Mouse (Mus musculus) midbrain, embryonic 11.5 days (tissue): ENCODE measurements around the gene Rpp25. TPM values are rescaled to one million over a fixed set of nuclear protein-coding genes. Genes with fewer than 3 reads are reported as not detected.

ENCODE experiments used
- ATAC-seq: fragments of 200-750 bp; cut with Nextera tagmentation; 2 replicates; pipeline ENCODE4 v1.8.0; 2017; ENCODE audit warnings: moderate TSS enrichment, moderate library complexity; ENCODE audit not compliant: low FRiP score
- DNase-seq: peaks from one replicate; pipeline ENCODE4 v3.0.0; 2015; ENCODE audit warnings: low spot score; ENCODE audit errors: missing footprints
- H3K27ac ChIP-seq: fragments of 300-500 bp; sonication (generic); 2 replicates; pipeline ENCODE4 v1.5.1; 2014; ENCODE audit warnings: low read depth, low read length
- H3K27me3 ChIP-seq: fragments of 300-500 bp; sonication (generic); 2 replicates; pipeline ENCODE4 v1.6.1; 2014; ENCODE audit warnings: mild to moderate bottlenecking, low read length, moderate library complexity, mixed read lengths; ENCODE audit not compliant: control insufficient read depth, insufficient read depth
- H3K36me3 ChIP-seq: fragments of 300-500 bp; sonication (generic); 2 replicates; pipeline ENCODE4 v1.6.1; 2014; ENCODE audit warnings: mild to moderate bottlenecking, low read length, moderate library complexity, mixed read lengths; ENCODE audit not compliant: control insufficient read depth, insufficient read depth
- H3K4me1 ChIP-seq: fragments of 300-500 bp; sonication (generic); 2 replicates; pipeline ENCODE4 v1.6.1; 2014; ENCODE audit warnings: low read length; ENCODE audit not compliant: control insufficient read depth, insufficient read depth
- H3K4me2 ChIP-seq: fragments of 300-500 bp; sonication (generic); 2 replicates; pipeline ENCODE4 v1.6.1; 2014; ENCODE audit warnings: mild to moderate bottlenecking, moderate library complexity
- H3K4me3 ChIP-seq: fragments of 300-500 bp; sonication (generic); 2 replicates; pipeline ENCODE4 v1.5.1; 2014; ENCODE audit warnings: low read depth, low read length
- H3K9ac ChIP-seq: fragments of 300-500 bp; sonication (generic); 2 replicates; pipeline ENCODE4 v1.6.1; 2014; ENCODE audit warnings: low read length
- H3K9me3 ChIP-seq: fragments of 300-500 bp; sonication (generic); 2 replicates; pipeline ENCODE4 v1.6.1; 2016; ENCODE audit warnings: low read length; ENCODE audit not compliant: control insufficient read depth
- WGBS: fragments of 180-500 bp; shearing (Covaris S2); extraction: QIAGEN DNeasy Blood & Tissue Kit; methylation state at CpG from one replicate; pipeline ENCODE4 v1.1.7; 2014; 5-methylcytosine and 5-hydroxymethylcytosine counted together
- polyA plus RNA-seq: library from polyadenylated mRNA; unstranded; fragments of >200 nt; fragmentation: Nextera tagmentation; extraction: Ambion mirVana; gene quantifications from 2 replicates; pipeline ENCODE4 v1.2.1, GENCODE M21; 2014

Gene Rpp25
- polyA plus RNA-seq, 1 experiment from 2014 or later: 12.8 TPM

- DNase-seq: peak; percentile 93
- WGBS: 3% methylated on average over 8 of the region's 8 CpGs
- Histone ChIP-seq H3K36me3 (no peaks in the 10 kb centered on the region), H3K4me2 (no peak overlapping the region), H3K27ac (peak overlapping the region; percentile 6; the same call in 1 of the 2 replicates), H3K27me3 (peaks cover 58% of the 10 kb centered on the region), H3K9ac (no peak overlapping the region; the same call in 1 of the 2 replicates), H3K4me1 (peaks cover 27% of the 10 kb centered on the region), H3K4me3 (no peak overlapping the region), H3K9me3 (no peaks in the 10 kb centered on the region)
- peak; percentile 79 for ATAC-seq
Observed at GRCm38 (mm10) chr9:57505700-57506099, 1.9 kb downstream of the Rpp25 start.

DNA sequence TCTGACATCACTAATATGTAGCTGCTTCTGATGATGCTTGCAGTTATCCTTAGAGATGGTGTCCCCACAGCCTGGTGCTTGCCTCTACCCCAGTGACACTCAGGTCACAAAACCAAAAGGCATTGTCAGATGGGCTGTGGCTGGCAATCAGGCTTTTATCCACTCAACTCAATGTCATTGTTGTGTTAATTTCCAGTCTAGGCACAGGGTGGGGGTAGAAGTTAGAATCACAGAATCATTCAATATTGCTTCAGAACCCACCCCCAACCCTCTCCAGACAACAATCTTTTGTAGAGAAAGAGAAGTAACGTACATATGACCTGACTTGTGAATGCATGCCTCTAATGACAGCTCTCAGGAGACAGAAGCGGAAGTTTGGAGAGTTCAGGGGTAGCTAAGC, 6.8 kb downstream of the Rpp25 start:
- Histone ChIP-seq H3K9me3 (no peaks in the 10 kb centered on the region), H3K36me3 (no peaks in the 10 kb centered on the region), H3K27ac (no peak overlapping the region), H3K4me1 (peaks cover 6% of the 10 kb centered on the region), H3K4me2 (no peak overlapping the region), H3K9ac (no peak overlapping the region), H3K27me3 (peaks cover 10% of the 10 kb centered on the region), H3K4me3 (no peak overlapping the region)
- DNase-seq (peak; percentile 84), ATAC-seq (no peak)
- 56% methylated on average over 2 of the region's 2 CpGs for WGBS

DNA sequence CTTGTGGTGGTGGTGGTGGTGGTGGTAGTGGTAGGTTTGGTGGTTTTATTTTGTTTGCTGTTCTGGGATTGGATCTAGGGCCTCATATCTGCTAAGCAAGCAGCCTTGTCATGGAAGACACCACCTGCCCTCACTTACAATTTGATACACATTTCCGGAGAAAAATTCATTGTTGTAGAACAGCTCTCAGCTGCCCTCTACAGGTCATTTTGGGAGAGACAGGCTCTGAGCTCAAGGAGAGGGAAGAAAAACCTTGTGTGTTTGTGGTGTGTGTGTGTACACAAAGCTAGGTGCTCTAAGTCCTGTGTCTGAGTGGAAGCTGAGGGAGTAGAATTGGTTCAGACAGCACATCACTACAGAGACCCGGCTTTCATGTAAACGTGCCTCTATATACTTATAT, 13.3 kb downstream of the Rpp25 start:
- DNase-seq: peak; percentile 99
- no peak for ATAC-seq
- Histone ChIP-seq H3K4me2 (no peak overlapping the region), H3K27me3 (no peaks in the 10 kb centered on the region), H3K4me3 (no peak overlapping the region), H3K36me3 (no peaks in the 10 kb centered on the region), H3K9ac (0 out of 2 replicates have a peak overlapping the region, but pooled peaks have one; percentile 16), H3K9me3 (no peaks in the 10 kb centered on the region), H3K4me1 (peaks cover 7% of the 10 kb centered on the region), H3K27ac (no peak overlapping the region)
- WGBS: 10% methylated on average over 3 of the region's 3 CpGs

DNA sequence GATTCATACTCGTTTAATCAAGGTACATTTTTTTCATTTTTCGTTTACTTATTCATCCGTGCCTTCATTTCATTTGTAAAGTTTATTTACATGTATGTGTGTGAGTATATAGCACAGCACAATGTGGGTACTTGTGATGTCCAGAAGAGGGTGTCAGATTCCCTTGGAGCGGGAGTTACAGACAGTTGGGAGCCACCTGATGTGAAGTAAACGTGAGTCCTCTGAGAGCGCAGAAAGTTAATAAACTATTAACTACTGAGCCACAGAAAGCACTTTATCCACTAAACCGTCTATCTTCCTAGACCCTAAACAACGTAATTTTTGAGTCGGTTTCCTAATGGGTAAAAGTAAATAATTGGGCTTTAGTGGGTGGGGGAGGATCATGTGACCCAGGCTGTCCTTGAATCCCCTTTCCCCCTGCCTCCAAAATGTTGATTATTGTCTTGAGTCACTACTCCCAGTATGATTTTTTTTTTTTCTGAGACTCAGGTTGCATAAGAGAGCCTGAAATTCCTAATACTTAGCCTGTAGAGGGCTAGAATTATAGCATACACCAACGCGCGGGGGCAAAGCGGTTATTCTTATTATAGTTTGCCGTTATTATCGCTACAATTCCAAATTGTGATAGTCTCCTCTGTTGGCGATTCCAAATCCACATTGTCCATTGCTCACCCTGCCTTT, 16.7 kb downstream of the Rpp25 start:
- Histone ChIP-seq H3K4me1 (peaks cover 13% of the 10 kb centered on the region), H3K9ac (peak overlapping the region; percentile 95), H3K27ac (no peak overlapping the region), H3K27me3 (no peaks in the 10 kb centered on the region), H3K4me3 (peak overlapping the region; percentile 94), H3K36me3 (no peaks in the 10 kb centered on the region), H3K4me2 (peak overlapping the region; percentile 56), H3K9me3 (no peaks in the 10 kb centered on the region)
- WGBS: 26% methylated on average over 16 of the region's 16 CpGs
- DNase-seq: no peak
- peak; percentile 34; the same call in 1 of the 2 replicates for ATAC-seq

DNA sequence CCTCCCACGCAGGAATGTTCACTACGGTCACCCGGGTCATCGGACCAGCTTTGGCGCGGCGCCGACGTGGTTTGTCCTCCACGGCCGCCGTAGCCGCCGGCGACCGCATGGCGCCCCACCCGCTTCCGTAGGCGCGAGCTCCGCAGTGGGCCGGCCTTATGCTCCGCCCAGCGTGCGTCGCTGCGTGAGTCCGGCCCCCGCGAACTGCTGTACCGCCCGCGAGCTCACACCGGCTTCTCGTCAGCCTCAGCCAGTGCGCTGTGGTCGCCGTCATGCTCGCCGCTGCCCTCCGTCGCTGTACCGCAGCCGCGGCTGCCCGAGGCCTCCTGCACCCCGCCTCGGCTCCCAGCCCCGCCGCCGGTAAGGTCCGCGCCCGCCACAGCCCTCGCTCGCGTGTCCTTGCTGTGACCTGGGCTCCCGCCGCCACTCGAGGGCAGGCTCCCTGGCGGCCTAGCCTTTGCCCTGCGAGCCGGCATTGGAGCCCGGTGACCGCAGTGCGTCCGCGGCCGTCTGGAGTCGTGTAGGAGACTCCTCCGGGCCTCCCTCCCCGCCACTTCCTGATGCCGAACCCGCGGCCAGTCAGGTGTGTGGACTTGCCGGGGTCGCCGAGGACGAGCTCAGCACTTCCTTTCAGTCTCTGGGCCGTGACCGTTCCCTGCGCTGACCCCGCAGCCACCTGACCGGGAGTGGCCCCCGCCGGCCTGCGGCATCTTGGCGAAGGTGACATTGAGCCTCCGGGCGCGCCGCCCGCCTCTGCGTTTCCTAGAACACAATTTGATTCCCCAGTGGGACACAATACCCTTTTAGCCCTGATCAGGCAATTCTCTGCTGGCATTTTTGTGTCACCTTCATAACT, 17.5 kb downstream of the Rpp25 start, which contains the start of gene Cox5a:
Gene Cox5a, plus strand, starts transcription at position 219 of the 856 bp plus-strand sequence.
- no peaks in the 10 kb centered on the region for H3K36me3 ChIP-seq
- WGBS: under 1% methylated on average over 94 of the region's 95 CpGs
- H3K9ac ChIP-seq: peak within 1 kb of the TSS; percentile 95
- H3K27ac ChIP-seq: peak within 1 kb of the TSS; percentile 73
- DNase-seq: peak; percentile 99
- no peaks in the 10 kb centered on the region for H3K27me3 ChIP-seq
- peak; percentile 96 for ATAC-seq
- H3K9me3 ChIP-seq: no peaks in the 10 kb centered on the region
- peak within 1 kb of the TSS; percentile 82 for H3K4me2 ChIP-seq
- H3K4me3 ChIP-seq: peak within 1 kb of the TSS; percentile 94
- H3K4me1 ChIP-seq: peaks cover 13% of the 10 kb centered on the region

- H3K4me2 ChIP-seq: peak overlapping the region; percentile 82
- peak overlapping the region; percentile 94 for H3K4me3 ChIP-seq
- no peaks in the 10 kb centered on the region for H3K9me3 ChIP-seq
- DNase-seq (no peak), ATAC-seq (no peak)
- no peaks in the 10 kb centered on the region for H3K36me3 ChIP-seq
- H3K4me1 ChIP-seq: peaks cover 12% of the 10 kb centered on the region
- H3K27ac ChIP-seq: no peak overlapping the region
- peak overlapping the region; percentile 95 for H3K9ac ChIP-seq
- WGBS: 44% methylated on average over 7 of the region's 7 CpGs
- H3K27me3 ChIP-seq: no peaks in the 10 kb centered on the region
Observed at GRCm38 (mm10) chr9:57522114-57522860, 18.5 kb downstream of the Rpp25 start.

GRCm38 (mm10) chr9:57522861-57523246, 19.0 kb downstream of the Rpp25 start:
- H3K4me1 ChIP-seq: peaks cover 11% of the 10 kb centered on the region
- WGBS: 80% methylated on average over 4 of the region's 4 CpGs
- ATAC-seq (no peak), DNase-seq (no peak)
- H3K27me3 ChIP-seq: no peaks in the 10 kb centered on the region
- H3K9me3 ChIP-seq: no peaks in the 10 kb centered on the region
- no peaks in the 10 kb centered on the region for H3K36me3 ChIP-seq
- H3K4me2 ChIP-seq: peak overlapping the region; percentile 82
- H3K4me3 ChIP-seq: peak overlapping the region; percentile 94; the same call in 1 of the 2 replicates
- no peak overlapping the region for H3K27ac ChIP-seq
- H3K9ac ChIP-seq: peak overlapping the region; percentile 95

DNA sequence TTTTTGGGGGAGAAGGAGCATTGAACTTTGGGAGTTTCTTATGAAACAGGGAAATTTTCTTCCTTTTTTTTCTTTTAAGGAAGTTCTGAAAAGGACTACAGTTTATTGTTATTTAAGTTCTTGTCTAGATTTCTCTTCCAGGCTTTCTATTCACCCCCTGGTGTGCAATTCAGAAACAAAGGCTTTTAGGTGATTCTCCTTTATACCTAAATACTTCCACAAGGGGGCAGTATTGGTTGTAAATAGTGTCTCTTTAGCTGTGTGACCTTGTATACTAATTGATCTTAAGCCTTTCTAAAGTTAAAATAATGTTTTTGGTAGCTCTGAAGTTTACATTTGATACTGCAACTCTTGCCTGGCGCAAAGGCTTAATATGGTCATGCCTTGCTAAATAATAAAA, 19.9 kb downstream of the Rpp25 start:
- no peak overlapping the region for H3K4me2 ChIP-seq
- peaks cover 11% of the 10 kb centered on the region for H3K4me1 ChIP-seq
- 93% methylated on average over 1 of the region's 1 CpGs for WGBS
- DNase-seq (peak; percentile 89), ATAC-seq (no peak)
- H3K9ac ChIP-seq: no peak overlapping the region
- H3K27ac ChIP-seq: no peak overlapping the region
- H3K9me3 ChIP-seq: no peaks in the 10 kb centered on the region
- no peaks in the 10 kb centered on the region for H3K27me3 ChIP-seq
- H3K36me3 ChIP-seq: no peaks in the 10 kb centered on the region
- no peak overlapping the region for H3K4me3 ChIP-seq
